Mouse (Mus musculus): ENCODE data around the gene 2210016L21Rik.

- TF ChIP-seq CTCF (IDR thresholded peaks at IDR 0.05; ENCODE audit: low read depth) = no peak
- TF ChIP-seq EP300 (IDR thresholded peaks at IDR 0.05; ENCODE audit: low read depth) = no peak
Measured at GRCm38 (mm10) chr5:114931626-114932025, 10.3 kb upstream of the 2210016L21Rik start.

All from heart, postnatal 0 days (tissue).